Mouse (Mus musculus) cerebellum, postnatal 36 days (tissue): ENCODE results near the gene Mknk1.
A peak's percentile ranks its signal among the peaks of the same experiment; 100 is the strongest.

Source experiments
- DNase-seq, 2 experiments: peaks; one replicate each; pipeline ENCODE4 v3.0.0; 2021 to 2022; ENCODE audit warnings: mixed read lengths in 2 of 2

The Mknk1 gene

DNA sequence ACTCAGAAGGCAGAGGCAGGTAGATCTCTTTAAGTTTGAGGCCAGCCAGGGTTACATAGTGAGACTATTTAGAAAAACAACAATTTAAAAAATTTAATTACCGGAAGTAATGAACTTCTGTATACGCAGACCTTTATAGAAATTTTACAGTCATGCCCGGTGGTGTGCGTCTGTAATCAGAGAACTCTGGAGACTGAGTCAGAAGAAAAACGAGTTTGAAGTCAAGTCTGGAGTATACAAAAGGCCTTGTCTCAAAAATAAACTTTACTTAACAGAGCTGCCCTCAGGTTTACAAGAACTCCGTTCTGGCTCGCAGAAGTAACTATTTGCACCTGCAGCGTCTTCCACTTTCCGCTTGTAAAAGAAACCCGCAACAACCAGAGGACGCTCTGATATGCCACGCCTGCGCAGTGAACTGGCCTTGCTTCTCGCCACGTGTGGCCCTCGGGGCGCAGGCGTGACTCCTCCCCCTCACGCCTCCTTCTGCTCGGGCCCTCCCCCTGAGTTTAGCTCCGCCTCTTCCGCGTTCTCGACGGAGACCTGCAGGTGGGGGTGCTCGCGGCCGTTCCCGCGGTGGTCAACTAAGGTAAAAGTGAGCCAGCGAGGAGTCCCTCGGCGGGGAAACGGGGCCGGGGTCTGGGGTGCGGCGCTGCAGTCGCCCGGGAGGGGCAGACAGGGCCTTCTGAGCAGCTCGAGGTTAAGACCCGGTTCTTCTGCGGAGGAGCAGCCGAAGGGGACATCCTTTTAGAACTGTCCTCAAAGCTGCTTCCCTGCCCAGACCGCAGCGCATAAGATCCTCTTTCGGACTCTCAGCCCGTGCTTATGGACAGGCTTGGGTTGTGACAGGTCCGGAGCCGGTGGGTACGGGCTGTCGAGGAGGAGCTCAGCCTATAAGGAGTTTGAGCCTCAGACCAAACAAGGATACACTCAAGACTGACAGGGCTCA is at the start of gene Mknk1:
Gene Mknk1 (plus strand): TSS at position 503 of the 946 bp plus-strand sequence.
- DNase-seq, result peak; percentile 88 to 91

GRCm38 (mm10) chr4:115790864-115791263 is 48.1 kb upstream of the Mknk1 start:
- DNase-seq, result no peak

DNA sequence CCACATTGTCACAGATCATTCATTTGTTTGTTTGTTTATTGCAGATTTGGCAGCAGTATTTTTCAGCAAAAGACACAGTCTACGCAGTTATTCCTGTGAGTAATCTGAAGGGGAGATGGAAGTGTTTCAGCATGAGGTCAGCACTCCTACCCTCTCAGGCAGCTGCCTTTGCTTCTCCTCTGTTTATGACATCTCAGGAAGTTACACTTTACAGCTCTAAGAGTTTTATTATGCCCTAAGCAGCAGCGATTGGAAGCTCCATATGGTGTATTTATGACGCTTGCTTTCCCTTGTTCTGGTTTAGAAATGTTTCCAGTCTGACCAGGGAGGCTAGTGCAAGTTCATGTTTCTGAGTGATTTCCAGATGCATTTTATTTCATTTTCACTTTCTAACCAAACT is 43.6 kb upstream of the Mknk1 start:
- DNase-seq, result no peak

DNA sequence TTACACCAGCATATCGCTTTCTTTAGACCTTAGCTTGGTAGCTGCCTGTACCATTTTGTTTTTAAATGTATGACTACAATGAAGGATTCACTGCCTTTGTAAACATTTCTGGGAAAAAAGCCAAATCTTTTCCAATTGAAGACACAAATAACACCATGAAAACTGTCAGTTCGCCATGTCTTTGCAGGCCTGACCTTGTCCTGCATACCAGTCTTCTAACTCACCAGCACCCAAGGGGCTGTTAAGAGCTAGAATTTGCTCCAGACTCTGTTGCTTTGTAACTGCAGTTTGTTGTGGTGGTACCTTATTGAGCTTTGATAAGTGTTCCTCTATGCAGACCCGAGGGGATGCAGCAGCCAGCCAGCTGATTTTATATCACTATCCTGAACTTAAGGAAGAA is 39.0 kb upstream of the Mknk1 start:
- no peak for DNase-seq

DNA sequence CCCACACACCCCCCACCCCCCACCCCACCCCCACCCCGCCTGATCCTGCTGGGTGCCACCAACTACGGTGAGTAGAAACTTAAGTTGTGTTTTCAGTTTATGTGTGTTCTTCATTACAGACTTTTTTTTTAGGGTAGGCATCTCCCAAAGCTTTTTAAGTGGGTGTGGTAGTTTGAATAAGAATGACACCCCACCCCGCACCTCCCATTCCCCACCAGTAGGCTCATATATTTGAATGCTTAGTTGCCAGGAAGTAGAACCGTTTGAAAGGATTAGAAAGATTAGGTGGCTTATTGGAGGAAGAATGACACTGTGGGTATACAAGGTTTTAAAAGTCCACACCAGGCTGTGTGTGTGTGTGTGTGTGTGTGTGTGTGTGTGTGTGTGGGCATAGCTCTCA is 26.7 kb upstream of the Mknk1 start:
- no peak for DNase-seq

GRCm38 (mm10) chr4:115815606-115816005 is 23.4 kb upstream of the Mknk1 start:
- DNase-seq, result no peak

- DNase-seq, result no peak
These were observed 18.8 kb upstream of the Mknk1 start for GRCm38 (mm10) chr4:115820199-115820598.

GRCm38 (mm10) chr4:115820944-115821343 is 18.1 kb upstream of the Mknk1 start:
- DNase-seq, result no peak

GRCm38 (mm10) chr4:115821431-115821830 is 17.6 kb upstream of the Mknk1 start:
- no peak for DNase-seq

DNA sequence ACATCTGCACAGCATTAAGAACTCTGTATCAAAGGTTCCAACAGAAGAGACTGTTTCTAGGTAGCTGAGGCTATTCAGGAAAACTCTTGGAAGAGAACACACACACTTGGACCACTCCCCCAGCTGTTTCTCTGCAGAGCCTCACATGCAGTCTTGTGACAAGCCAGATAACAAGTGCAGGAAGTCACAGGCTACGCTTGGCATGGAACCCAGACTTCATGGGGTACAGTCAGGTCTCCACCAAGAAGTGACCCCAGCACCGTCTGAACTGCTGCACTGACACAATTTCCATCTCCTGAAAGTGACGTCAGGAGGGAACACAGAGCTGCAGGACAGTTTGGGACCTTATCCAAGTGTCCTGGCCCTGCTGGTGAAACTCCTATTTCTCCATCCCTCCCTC is 17.1 kb upstream of the Mknk1 start:
- no peak for DNase-seq

DNA sequence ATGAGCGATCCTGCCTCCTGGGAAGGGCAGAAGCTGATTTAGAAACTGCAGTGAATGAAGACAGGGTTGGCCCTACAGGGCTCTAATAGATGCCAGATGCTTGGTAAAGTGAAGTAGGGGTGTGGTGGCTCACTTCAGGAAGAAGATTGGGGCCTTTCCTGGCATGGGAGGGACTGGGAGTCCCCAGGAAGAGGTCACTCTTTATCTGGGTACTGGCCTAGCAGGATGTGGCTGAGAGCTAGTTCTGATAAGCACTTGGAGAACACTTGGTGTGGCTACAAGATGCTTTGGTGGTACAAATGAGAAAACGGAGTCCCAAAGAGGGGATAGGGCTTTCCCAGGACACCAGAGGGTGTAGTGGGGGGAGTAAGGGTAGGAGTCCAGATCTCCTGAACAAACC is 14.8 kb upstream of the Mknk1 start:
- no peak for DNase-seq

- no peak for DNase-seq
These were observed 13.7 kb upstream of the Mknk1 start for GRCm38 (mm10) chr4:115825271-115825670.

DNA sequence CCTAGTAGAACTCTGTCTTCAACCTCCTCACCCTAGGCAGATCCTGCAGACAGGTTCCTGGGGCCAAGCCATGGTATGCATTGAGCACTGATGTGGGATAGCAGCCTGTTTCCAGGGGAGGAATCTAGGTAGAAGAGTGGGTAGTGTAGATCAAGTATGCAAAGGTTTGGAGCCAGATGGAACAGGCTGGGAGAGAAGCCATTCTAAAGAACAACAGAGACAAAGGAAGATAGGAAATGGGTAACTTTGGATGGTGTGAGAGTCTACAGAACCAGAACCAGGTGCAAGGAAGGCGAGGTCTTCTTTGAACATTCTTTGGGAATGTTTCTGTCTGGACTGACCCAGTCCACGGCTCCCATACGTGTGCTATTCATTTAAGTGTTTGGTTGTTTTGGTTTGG is 11.9 kb upstream of the Mknk1 start:
- DNase-seq, result no peak

- DNase-seq, result no peak
These were observed 11.5 kb upstream of the Mknk1 start for GRCm38 (mm10) chr4:115827535-115827887.

DNA sequence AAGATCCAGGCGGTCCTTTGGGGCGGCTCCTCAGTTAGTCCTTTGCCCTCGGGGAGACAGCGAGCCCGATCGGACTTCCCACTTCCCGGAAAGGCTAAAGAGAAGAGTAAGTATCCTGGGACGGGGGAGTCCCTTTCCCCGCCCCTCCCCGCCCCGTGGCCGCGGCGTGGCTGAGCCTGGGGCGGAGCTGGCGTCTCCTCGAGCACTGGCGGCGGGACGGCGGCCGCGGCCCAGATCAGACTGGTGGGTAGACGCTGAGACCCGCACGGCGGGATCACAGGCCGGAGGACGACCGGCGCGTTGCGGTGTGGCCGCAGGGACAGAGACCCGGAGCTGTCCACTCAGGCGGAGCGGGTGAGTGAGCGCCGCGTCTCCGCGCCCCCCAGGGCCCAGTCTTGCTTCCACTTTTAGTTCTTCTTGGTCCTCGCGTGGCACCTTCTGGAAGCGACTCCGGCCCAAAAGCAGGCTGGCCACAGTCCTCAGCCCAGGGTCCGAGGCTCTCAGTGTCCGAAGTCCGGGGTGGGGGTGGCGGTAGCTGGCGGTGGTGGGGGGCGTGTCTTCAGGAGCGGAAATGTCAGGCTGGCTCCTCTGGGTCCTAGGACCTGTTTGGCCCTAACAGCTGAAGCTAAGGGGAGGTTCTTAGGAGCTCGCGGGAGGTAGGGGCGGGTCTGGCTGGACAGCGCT is 11.0 kb upstream of the Mknk1 start, which contains the start of gene Mob3c:
Gene Mob3c (plus strand): TSS at position 205 of the 684 bp plus-strand sequence.
- DNase-seq, result peak; percentile 61 to 65

GRCm38 (mm10) chr4:115828572-115828902 is 10.5 kb upstream of the Mknk1 start:
- no peak for DNase-seq

GRCm38 (mm10) chr4:115830491-115830890 is 8.5 kb upstream of the Mknk1 start:
- DNase-seq, result no peak

- no peak for DNase-seq
These were observed 7.8 kb upstream of the Mknk1 start for GRCm38 (mm10) chr4:115831221-115831620.

DNA sequence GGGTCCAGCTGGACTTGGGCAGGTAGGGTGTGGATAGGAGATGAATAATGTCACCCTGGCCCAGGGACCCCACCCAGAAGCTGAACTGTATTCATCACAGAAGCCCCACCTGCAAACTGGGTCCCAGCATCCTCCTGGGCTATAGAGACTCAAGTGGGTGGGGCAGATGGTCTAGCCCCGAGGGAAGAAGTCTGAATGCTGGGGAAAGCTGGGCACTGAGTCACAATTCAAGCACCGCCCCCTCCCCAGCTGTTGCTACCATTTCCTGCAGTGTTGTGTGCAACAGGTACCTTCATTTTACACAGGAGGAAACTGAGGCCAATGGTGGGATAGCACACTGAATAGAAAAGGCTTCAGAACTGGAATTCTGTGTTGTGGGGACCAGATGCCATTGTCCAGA is 7.0 kb upstream of the Mknk1 start:
- DNase-seq, result no peak

DNA sequence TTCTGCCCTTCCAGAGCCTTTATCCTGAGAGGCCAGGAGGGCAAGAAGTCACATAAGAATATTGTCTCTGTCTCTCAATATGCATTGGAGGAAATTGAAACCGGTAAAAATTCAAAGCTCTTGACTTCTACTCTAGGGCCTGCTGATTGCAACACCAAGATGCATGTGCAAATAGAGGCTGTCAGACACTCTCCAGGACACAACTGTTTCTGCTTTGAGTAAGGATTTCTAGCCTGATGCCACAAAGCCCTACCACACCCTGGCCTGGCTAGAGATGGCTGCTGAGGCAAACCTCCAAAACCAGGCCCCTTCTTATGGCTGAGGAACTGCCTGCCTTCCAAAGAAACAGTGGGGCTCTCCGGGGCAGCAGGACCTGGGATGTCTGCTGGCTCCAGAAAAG is 3.4 kb upstream of the Mknk1 start:
- no peak for DNase-seq

GRCm38 (mm10) chr4:115838196-115838595 is 802 bp upstream of the Mknk1 start:
- no peak for DNase-seq

DNA sequence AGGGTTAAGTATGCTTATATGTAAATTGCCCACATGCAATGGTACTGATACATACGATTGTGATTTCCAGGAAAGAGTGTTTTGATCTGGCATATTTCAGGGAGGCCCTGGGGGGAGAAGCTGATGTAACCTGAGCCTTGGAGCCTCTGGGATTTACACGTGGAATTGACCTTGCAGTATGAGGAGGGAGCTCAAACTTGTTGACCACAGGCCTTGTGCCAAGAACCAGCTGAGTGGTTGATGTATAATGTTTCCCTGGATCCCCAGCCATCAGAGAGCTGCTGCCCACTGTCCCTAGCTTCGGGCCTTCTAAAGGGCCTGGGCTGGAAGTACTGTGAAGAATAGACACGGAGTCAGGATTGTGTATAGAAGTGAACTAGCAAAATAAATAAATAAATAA is 958 bp downstream of the Mknk1 start:
- peak in 1 of 2 experiments; percentile 13 for DNase-seq

DNA sequence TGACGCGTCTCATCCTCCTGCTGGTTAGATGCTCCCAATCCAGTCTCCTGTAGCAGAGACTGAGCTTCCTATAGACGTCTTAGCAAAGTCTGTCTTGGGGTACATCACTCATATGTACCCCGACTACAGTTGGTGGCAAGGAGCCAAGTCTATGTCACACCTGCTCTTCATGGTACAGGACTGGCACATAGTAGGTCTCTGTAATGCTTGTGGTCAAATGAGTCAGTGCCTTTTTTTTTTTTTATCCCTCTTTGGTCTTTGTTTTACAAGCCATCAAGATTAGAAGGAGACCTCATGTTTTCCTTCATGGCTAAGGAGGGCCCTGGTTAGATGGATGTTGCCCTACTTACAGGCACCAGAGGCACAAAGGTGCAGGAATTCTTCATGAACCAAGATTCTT is 1.8 kb downstream of the Mknk1 start:
- DNase-seq, result no peak

DNA sequence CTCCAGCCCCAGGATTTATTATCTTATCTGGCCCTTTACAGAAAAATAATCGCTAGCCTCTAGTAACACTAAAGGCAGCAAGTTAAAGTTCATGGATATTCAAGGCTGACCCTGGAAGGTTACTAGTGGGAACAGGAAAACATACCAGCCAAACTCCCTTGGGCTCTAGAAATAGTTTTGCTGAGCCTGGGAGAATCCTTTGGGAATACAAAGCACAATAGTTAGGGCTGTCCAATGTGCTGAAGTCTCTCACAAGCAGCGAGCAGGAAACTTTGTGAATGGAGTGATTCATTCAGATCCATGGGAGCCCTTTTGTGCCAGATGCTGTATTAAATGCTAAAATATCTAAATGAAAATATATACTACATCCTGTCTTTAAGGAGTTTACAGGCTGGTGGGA is 7.7 kb downstream of the Mknk1 start:
- no peak for DNase-seq
